Mouse (Mus musculus) thymus, postnatal 0 days (tissue): ENCODE measurements at regions not wholly inside any gene's neighbourhood (a gene's known extent, or its start where the extent isn't known, plus 50 kb on each side); places are given as distances from the start of the nearest gene placed in this dataset.
"Not testable (repeated sequence)": the region's sequence is repeated elsewhere in the genome, so short reads cannot be mapped to it uniquely, and the experiment has no call there.

Source experiments
- DNase-seq: peaks from one replicate; pipeline ENCODE4 v3.0.0-alpha.2; 2015; ENCODE audit warnings: low spot score

- no peak for DNase-seq
Measured at GRCm38 (mm10) chr12:29280081-29280788, 247.9 kb upstream of the Myt1l start.

DNA sequence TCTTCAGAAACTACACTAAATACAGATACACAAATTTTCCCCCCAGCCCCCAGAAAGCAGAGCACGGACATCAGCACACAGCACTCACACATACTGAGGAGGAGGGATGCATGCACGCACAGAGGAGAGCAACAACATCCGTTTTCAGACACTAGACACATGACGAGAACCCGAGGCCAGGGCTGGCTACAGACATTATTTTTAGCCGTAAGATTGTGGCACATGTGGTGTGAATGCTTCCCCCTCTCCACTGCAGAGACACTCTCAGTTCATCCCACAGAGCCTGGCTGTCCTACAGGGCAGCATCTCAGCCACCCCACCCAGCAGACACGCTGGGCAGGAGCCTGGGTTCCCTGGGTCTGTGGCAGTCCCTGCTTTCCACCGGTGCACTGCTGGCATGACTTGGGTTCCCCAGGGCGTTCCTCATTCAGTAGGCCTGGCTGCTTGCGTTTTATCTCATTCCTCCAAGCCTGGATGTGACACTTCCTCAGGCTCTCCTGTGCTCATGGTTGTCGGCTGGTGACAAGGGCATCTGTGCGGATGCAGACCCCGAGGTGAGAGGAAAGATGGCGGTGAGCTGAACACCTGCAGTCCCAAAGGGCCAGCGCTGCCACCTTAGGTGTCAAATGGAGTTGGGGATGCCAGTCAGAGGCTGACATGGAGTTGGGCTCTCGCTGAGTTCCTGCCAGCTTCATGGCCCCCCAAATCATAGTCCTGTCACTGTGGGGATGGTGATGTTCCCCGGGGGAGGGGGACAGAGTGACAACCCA, 247.1 kb upstream of the Myt1l start:
- no peak for DNase-seq

DNA sequence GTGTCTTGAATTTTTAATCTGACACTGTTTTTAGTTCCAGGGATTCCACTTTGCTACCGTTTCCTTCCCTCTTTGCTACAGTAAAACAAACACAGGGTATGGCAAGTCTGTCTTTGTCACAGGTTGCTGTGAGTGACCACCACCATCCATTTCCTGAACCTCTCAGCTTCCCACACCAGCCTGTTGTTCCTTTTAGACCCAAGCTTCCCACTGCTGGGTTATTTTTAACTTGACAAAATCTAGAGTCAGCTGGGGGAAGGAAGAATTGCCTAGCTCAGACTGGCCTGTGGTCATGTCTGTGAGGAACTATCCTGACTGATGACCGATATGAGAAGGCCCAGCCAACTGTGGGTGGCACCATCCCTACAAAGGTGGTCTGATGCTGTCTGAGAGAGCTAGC, 239.4 kb upstream of the Myt1l start:
- DNase-seq = no peak

GRCm38 (mm10) chr12:29290591-29291351, 237.4 kb upstream of the Myt1l start:
- DNase-seq = peak; percentile 89

GRCm38 (mm10) chr12:29297984-29298383, 230.2 kb upstream of the Myt1l start:
- DNase-seq = no peak

- no peak for DNase-seq
Measured at GRCm38 (mm10) chr12:29315636-29316035, 212.5 kb upstream of the Myt1l start.

- DNase-seq = no peak
Measured at GRCm38 (mm10) chr12:29321468-29321867, 206.7 kb upstream of the Myt1l start.

- DNase-seq = no peak
Measured at GRCm38 (mm10) chr12:29323534-29323933, 204.7 kb upstream of the Myt1l start.

DNA sequence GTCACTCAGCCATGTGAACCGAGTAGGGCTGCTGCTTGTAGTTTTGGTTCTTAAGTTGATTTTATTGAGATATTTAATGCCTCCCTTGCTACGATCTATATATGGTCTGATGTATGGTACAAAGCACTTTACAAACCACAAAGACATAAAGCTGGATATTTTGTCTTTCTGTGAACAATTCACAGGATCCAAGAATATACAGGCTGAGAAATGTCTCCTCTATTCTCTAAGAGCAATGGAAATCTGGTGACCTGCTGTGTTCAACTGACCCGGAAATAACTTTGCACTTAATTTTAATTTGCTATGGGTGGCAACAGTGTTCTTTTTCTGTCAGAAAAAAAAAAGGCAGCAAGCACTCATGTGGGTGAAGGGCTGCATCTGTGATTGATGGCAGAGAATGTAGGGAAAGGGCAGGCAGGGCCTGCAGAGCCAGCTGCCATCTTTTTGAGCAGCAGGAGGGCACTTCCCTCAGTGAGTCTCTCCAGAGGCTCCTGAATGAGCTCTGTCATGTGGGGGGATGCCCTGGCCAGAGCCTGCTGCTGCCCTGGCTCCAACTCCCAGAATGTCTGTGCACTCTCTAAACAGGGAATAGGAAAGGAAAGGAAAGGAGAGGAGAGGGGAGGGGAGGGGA, 192.2 kb upstream of the Myt1l start:
- DNase-seq = no peak

- DNase-seq = no peak
Measured at GRCm38 (mm10) chr12:29337336-29337735, 190.8 kb upstream of the Myt1l start.

DNA sequence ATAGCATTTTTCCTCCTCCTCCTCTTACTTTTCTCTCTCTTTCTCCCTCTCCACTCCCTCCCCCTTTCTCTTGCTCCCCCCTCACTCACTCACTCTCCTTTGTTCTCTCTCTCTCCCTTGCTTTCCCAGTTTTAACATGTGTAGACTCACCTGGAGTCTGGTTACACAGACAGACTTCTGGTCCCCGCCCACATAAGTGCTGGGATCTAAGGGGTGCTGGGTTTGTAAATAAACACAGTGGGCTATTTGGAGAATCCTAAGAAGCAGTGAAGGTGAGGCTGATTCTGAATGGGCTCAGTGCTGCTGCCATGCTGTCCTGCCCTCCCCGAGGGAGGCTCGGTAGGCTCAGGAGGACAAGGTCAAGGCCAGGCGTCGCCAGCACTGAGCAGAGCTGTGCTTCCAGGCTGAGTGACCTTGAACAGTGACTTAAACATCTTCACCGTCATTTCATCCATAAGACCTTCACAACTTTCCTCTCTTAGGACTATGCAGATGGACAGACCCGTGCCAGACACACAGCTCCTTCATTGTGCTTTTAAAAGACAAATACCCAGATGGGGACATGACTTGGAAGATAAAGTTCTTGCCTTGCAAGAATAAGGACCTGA, 186.7 kb upstream of the Myt1l start:
- DNase-seq = no peak

- no peak for DNase-seq
Measured at GRCm38 (mm10) chr12:29343147-29343852, 184.9 kb upstream of the Myt1l start.

DNA sequence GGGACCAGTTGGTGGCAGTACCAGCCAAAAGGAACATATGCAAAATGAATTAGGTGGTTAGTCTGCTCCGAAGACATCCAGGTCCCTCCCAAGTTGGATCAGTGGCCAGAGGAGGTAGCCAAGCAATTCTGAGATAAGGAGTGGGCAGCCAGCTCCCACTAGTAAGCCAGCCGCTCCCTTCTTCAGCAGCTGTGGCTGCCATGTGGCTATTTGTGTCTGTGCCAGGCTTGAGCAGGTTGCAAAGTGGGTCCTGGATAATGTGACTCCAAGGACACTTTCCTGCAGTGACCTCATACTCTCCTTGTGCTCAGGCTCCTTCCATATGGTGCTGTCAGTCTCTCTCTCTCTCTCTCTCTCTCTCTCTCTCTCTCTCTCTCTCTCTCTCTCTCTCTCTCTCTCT, 179.5 kb upstream of the Myt1l start:
- DNase-seq = no peak

GRCm38 (mm10) chr12:29349146-29349850, 178.9 kb upstream of the Myt1l start:
- no peak for DNase-seq

- no peak for DNase-seq
Measured at GRCm38 (mm10) chr12:29353777-29354496, 174.2 kb upstream of the Myt1l start.

DNA sequence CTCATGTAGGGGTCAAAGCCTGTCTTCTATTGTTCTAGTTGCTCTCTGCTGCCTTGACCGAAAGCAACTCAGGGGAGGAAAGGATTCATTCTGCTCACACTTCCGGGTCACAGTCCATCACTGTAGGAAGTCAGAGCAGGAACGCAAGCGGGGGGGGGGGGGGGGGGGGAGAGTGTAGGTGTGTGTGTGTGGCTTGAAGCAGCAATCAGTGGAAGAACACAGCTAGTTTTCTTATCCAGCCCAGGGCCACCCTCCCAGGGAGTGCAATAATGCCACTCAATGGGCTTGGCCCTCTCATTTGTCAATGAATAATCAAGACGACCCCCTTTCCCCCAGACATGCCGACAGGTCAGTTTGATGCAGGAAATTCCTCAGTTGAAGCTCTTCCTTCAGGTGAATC, 173.4 kb upstream of the Myt1l start:
- DNase-seq = no peak

- no peak for DNase-seq
Measured at GRCm38 (mm10) chr12:29356681-29357397, 171.3 kb upstream of the Myt1l start.

DNA sequence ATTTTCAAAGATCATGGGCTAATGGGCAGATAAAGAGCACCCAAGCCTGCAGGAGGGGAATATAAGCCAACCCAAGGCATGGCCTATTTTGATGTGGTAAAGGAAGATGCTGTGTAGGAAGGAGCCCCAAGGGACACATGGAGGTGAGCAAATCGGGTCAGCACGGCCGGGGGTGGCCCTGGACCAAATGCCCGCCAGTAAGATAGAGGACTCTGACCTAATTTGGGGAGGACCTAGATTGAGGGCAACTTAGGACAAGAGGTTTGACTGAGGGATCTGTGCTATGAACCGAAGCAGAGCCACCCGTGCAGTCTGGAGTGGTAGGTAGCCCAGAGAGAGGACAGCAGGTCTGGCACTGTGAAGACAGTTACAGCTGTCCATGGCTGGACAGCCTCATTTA, 166.9 kb upstream of the Myt1l start:
- DNase-seq = no peak

- DNase-seq = not testable (repeated sequence)
Measured at GRCm38 (mm10) chr12:29367741-29368106, 160.5 kb upstream of the Myt1l start.
